Mouse (Mus musculus) megakaryocyte-erythroid progenitor cell, adult 5 weeks (primary cell): Measurements from ENCODE around the gene Olfr724. TPM values are rescaled to one million over a fixed set of nuclear protein-coding genes. Genes with fewer than 3 reads are reported as not detected.

ENCODE experiments used
- polyA plus RNA-seq: library from polyadenylated mRNA; stranded (reverse); fragments of >175 nt; gene quantifications from 2 replicates; pipeline ENCODE4 v1.2.3, GENCODE M21; 2012

The Olfr724 gene
- polyA plus RNA-seq, result not detected in 2 replicates

DNA sequence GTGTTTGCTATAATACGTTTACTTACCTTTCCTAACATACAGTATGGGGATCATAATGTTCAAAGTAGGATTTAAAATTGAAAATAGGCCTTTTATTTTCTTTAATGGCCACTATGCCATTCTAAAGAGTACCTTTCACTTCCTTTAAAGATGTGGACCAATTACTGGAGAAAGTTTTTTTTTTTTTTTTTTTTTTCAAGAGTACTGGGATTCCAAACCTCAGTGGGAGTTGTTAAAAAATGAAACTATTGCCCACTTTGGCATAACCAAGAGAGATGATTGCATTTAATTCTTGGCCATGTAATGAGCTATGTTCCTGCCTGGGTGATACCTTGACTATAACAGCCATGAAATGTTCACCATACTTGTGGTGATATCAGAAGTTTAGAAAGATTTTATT, at the start of gene Olfr724:
TSS of gene Olfr724 (minus strand) at position 101 of the 400 bp plus-strand sequence.

GRCm38 (mm10) chr14:49931687-49932086, 31.4 kb downstream of the Olfr724 start, which contains the start of gene Olfr723:
Gene Olfr723, minus strand, starts transcription at chr14:49931787.

Other genes with a start within 250 kb of the Olfr724 start
- not detected in 2 replicates for gene Armh4, start 179.9 kb downstream of the Olfr724 start, polyA plus RNA-seq
- not detected in 2 replicates for gene Olfr722, start 61.3 kb downstream of the Olfr724 start, polyA plus RNA-seq
- not detected in 2 replicates for gene Olfr723, start 31.5 kb downstream of the Olfr724 start, polyA plus RNA-seq
- not detected in 2 replicates for gene Olfr725, start 77.1 kb upstream of the Olfr724 start, polyA plus RNA-seq
- not detected in 2 replicates for gene Olfr726, start 127.7 kb upstream of the Olfr724 start, polyA plus RNA-seq
- gene Olfr727, start 159.9 kb upstream of the Olfr724 start, polyA plus RNA-seq, result not detected in 2 replicates
- gene Olfr728, start 179.4 kb upstream of the Olfr724 start, polyA plus RNA-seq, result not detected in 2 replicates
- gene Olfr729, start 189.6 kb upstream of the Olfr724 start, polyA plus RNA-seq, result not detected in 2 replicates
- gene Olfr730, start 224.9 kb upstream of the Olfr724 start, polyA plus RNA-seq, result not detected in 2 replicates